Mouse (Mus musculus): ENCODE results near the gene Reck.

- TF ChIP-seq CTCF (IDR thresholded peaks at IDR 0.05; ENCODE audit: extremely low read depth, insufficient read depth, insufficient read length, insufficient replicate concordance) (no peak), POLR2A (IDR thresholded peaks at IDR 0.05; ENCODE audit: low read depth, low read length) (no peak)
These were observed 23.9 kb downstream of the Reck start for GRCm38 (mm10) chr4:43899197-43899596.
